Mouse (Mus musculus): ENCODE data around the gene Wscd1. TPM values are rescaled to one million over a fixed set of nuclear protein-coding genes. Genes with fewer than 3 reads are reported as not detected.

Gene Wscd1
- total RNA-seq (2021), result 10 to 100 TPM; 89.2 to 96.5 TPM
- long read RNA-seq, transcript Wscd1-203 (9 exons, 2,866 nt), result major isoform, 32 of 70 reads
- long read RNA-seq, transcript Wscd1-202 (9 exons, 2,956 nt), result minor isoform, 6 of 70 reads
- long read RNA-seq, partial matches to known transcripts, result 21 of 70 reads
- long read RNA-seq, other reads (novel, unspliced or antisense), result 10 of 70 reads

GRCm38 (mm10) chr11:71749671-71750070 is at the start of gene Wscd1:
TSS of gene Wscd1 (plus strand) at chr11:71749920.
- peak in 1 of 2 experiments; percentile 63 for DNase-seq (ENCODE audit: low spot score in 2 of 2)

- no peak for DNase-seq (ENCODE audit: low spot score in 2 of 2)
Observed at GRCm38 (mm10) chr11:71728066-71728465, 21.7 kb upstream of the Wscd1 start.

- DNase-seq (ENCODE audit: low spot score in 2 of 2), result no peak
Observed at GRCm38 (mm10) chr11:71729287-71729686, 20.4 kb upstream of the Wscd1 start.

- no peak for DNase-seq (ENCODE audit: low spot score in 2 of 2)
Observed at GRCm38 (mm10) chr11:71733771-71734170, 15.9 kb upstream of the Wscd1 start.

GRCm38 (mm10) chr11:71737106-71737505 is 12.6 kb upstream of the Wscd1 start:
- no peak for DNase-seq (ENCODE audit: low spot score in 2 of 2)

GRCm38 (mm10) chr11:71738501-71739045 is 11.1 kb upstream of the Wscd1 start:
- DNase-seq (ENCODE audit: low spot score in 2 of 2), result no peak

- DNase-seq (ENCODE audit: low spot score in 2 of 2), result no peak
Observed at GRCm38 (mm10) chr11:71745875-71746274, 3.8 kb upstream of the Wscd1 start.

GRCm38 (mm10) chr11:71747719-71748118 is 2.0 kb upstream of the Wscd1 start:
- no peak for DNase-seq (ENCODE audit: low spot score in 2 of 2)

GRCm38 (mm10) chr11:71750534-71751173 is 934 bp downstream of the Wscd1 start:
- peak; percentile 64 to 78 for DNase-seq (ENCODE audit: low spot score in 2 of 2)

- peak in 1 of 2 experiments; percentile 62 for DNase-seq (ENCODE audit: low spot score in 2 of 2)
Observed at GRCm38 (mm10) chr11:71751174-71751611, 1.5 kb downstream of the Wscd1 start.

- DNase-seq (ENCODE audit: low spot score in 2 of 2), result no peak
Observed at GRCm38 (mm10) chr11:71751689-71752088, 2.0 kb downstream of the Wscd1 start.

- peak in 1 of 2 experiments; percentile 35 for DNase-seq (ENCODE audit: low spot score in 2 of 2)
Observed at GRCm38 (mm10) chr11:71752626-71753025, 2.9 kb downstream of the Wscd1 start.

GRCm38 (mm10) chr11:71755115-71755514 is 5.4 kb downstream of the Wscd1 start:
- DNase-seq (ENCODE audit: low spot score in 2 of 2), result no peak

- no peak for DNase-seq (ENCODE audit: low spot score in 2 of 2)
Observed at GRCm38 (mm10) chr11:71756325-71756724, 6.6 kb downstream of the Wscd1 start.

GRCm38 (mm10) chr11:71758211-71759110 is 8.7 kb downstream of the Wscd1 start:
- DNase-seq (ENCODE audit: low spot score in 2 of 2), result peak; percentile 72 to 76

- DNase-seq (ENCODE audit: low spot score in 2 of 2), result no peak
Observed at GRCm38 (mm10) chr11:71760991-71761390, 11.3 kb downstream of the Wscd1 start.

GRCm38 (mm10) chr11:71763154-71763553 is 13.4 kb downstream of the Wscd1 start:
- DNase-seq (ENCODE audit: low spot score in 2 of 2), result peak; percentile 56 to 71

- DNase-seq (ENCODE audit: low spot score in 2 of 2), result no peak
Observed at GRCm38 (mm10) chr11:71763651-71764275, 14.0 kb downstream of the Wscd1 start.

GRCm38 (mm10) chr11:71764743-71765142 is 15.0 kb downstream of the Wscd1 start:
- no peak for DNase-seq (ENCODE audit: low spot score in 2 of 2)

GRCm38 (mm10) chr11:71765335-71765734 is 15.6 kb downstream of the Wscd1 start:
- no peak for DNase-seq (ENCODE audit: low spot score in 2 of 2)

GRCm38 (mm10) chr11:71766380-71766779 is 16.7 kb downstream of the Wscd1 start:
- no peak for DNase-seq (ENCODE audit: low spot score in 2 of 2)

All from layer of hippocampus, postnatal 10 days (tissue).